Mouse (Mus musculus): ENCODE data around the gene C1qtnf7.

The C1qtnf7 gene

GRCm38 (mm10) chr5:43541492-43541891 is 26.2 kb downstream of the C1qtnf7 start:
- no peak for DNase-seq

- DNase-seq: no peak
Measured at GRCm38 (mm10) chr5:43542246-43542845, 27.0 kb downstream of the C1qtnf7 start.

- no peak for DNase-seq
Measured at GRCm38 (mm10) chr5:43549951-43550350, 34.6 kb downstream of the C1qtnf7 start.

GRCm38 (mm10) chr5:43550444-43550843 is 35.1 kb downstream of the C1qtnf7 start:
- DNase-seq: no peak

GRCm38 (mm10) chr5:43554871-43555270 is 39.5 kb downstream of the C1qtnf7 start:
- peak; percentile 42 for DNase-seq

DNA sequence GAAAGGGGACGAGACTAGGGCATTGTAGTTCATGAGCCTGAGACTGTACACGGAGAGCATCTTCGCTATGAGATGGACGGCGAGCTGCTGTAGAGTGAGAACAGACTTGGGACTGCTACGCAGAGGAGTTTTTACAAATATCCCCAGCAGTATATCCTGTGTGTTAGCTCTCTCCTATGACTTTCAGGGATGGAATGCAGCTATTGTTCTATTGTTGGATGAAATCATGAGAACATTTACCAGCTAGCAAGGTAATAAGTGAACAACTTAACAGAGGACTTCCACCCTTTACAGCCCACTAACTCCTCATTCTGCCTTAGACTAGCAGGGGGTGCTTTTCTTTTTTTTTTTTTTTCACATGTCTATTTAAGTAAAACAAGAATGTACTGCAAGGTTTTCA is 40.1 kb downstream of the C1qtnf7 start:
- no peak for DNase-seq

DNA sequence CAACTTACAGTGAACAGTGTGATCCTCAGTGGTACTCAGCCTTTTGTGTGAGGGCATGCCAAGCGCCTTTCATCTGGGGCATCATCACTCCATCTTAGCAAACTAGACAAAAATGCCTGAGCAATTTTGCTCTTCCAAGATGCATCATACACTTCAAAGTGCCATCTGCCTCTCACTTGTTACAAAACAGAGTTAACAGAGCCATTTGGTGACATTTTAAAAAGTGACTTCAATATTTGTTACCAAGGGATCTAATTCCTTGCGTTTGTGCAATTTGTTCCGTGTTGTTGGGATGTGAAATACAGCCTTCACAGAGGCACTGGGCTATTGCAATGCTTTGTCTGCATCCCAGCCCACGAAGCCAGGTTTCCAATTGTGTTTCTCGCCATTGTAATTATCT is 42.1 kb downstream of the C1qtnf7 start:
- no peak for DNase-seq

DNA sequence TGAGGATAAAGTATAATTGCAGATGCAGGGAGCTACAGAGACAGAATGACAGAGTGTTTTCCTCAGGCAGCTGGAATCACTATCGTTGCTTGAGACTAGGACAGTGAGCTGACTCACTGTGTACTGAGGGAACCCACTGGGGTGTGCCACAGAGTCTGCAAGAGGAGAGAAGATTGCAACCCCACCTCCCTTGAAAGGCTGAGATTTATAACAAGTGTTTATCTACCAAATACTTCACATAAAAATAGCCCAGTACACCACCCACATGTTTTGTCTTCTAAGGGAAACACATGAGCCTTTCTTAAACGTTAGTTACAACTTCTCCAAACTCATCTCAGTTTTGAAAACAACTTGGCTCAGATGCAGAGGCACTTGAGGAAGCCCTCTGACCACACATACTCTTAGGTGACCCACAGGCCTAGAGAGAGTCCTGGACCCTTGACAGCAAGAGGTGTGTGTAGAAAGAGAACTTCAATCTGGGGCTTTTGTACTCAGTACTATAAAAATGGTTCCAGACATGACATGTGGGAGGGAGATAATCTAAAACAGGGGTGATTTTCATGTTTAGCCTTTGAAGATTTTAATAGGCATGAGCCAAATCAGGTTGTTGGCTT is 46.4 kb downstream of the C1qtnf7 start:
- peak; percentile 21 for DNase-seq

- DNase-seq: no peak
Measured at GRCm38 (mm10) chr5:43569720-43570359, 54.5 kb downstream of the C1qtnf7 start.

- no peak for DNase-seq
Measured at GRCm38 (mm10) chr5:43582876-43583275, 67.5 kb downstream of the C1qtnf7 start.

DNA sequence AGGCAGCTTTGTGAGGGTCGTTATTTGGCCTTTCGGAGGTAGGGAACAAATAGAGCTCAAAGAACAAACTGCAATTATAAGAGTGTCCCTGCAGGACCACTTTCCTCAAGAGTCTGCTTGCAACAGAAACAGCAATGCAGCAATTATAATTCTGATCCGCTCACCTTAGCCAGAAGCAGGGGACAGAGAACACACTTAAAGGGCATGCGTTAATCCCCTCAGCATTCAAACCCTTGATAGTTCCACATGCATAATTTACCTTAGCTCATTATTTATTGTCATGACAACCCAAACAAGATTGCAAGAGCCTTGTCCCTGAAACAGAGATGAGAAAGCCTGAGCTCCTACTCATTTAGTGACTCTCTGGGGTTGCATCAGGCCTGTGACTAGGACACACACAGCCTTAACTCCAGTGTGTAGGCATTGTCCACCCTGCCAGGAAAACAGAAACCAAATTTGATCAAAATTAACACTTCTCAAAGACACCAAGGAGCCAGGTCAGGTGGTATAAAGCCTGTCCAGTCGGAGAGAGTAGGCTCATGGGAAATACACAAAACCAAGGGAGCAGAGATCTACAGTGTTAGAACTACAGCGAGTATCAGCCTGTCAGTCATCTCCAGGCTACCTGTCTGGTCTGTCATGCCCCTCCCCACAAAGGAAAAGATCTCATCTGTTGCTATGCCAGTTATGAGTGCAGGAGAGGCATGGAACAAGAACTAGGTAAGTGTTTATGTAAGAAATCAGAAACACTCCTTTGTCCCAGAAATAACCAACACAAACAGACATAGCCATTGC is 68.2 kb downstream of the C1qtnf7 start:
- DNase-seq: no peak

DNA sequence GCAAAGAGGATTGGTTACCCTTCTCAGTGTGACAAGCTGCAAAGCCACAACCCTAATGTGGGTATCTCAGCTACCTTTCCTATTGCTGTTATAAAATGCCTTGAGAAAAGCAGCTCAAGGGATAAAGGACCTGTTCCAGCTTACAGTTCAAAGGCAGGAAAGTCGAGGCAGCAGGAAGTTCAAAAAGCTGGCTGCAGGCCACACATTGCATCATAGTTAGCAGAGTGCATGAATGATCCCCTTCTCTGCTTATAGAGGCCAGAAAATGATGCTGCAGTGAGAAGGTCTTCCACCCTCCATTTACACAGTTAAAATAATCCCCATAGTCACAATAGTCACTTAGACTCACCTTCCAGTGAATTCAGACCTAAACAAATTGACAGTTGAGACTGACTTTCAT is 69.1 kb downstream of the C1qtnf7 start:
- DNase-seq: no peak

DNA sequence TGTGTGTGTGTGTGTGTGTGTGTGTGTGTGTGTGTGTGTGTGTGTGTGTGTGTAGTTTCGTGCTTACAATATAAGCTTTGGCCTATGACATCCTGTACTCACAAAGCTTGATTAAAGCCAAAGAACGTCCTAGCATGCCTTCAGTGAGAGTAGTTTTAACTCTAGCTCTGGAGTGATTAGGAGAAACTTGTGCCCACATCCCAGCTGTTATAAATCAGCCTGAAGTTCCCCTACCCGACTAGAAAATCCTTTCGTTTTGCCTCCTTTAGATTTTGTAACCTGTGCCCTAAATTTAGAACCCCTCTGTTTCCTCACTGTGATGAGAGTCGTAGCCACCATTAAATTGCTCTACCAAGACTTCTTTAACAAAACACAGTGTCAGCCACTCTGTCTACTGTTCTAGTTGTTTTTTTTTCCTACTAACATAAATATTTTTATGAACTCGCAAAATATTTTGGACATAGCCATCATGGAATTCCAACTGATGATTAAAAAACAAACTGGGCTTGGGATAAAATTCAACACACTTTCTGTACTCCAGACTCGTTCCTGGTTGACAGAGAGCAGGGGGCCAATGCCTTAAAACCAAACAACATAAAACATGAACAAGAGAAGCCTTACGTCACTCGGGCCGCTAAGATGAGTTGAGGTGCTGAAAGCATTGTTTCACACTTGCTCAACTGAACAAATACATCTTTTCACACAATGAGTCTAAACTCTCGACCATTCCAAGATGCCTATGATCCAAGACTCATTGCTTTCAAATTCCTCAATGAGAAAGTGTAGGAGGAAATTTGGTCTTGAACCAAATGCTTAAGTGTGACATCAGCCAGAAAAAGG is 70.3 kb downstream of the C1qtnf7 start:
- DNase-seq: no peak

GRCm38 (mm10) chr5:43588791-43589439 is 73.6 kb downstream of the C1qtnf7 start:
- DNase-seq: no peak

- DNase-seq: no peak
Measured at GRCm38 (mm10) chr5:43589440-43589830, 74.1 kb downstream of the C1qtnf7 start.

GRCm38 (mm10) chr5:43590311-43590731 is 75.0 kb downstream of the C1qtnf7 start:
- no peak for DNase-seq

DNA sequence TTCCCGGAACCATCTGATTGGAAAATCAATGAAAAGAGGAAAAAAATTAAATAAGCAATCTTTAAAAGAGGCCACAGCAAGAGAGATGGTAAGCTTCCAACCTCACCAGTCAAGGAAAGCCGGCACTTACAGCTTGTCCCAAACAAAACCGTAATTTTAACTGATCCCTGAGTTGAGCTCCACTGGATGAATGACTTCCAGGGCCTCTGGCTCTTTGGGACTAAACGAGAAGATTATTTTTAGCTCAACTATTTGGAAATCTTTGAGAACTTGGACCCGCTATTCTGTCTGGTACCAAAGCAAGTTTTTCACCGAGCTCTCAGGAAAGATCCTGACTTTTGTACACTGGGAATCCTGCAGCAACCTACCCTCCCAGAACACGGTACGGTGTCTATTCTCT is 86.3 kb downstream of the C1qtnf7 start:
- no peak for DNase-seq

DNA sequence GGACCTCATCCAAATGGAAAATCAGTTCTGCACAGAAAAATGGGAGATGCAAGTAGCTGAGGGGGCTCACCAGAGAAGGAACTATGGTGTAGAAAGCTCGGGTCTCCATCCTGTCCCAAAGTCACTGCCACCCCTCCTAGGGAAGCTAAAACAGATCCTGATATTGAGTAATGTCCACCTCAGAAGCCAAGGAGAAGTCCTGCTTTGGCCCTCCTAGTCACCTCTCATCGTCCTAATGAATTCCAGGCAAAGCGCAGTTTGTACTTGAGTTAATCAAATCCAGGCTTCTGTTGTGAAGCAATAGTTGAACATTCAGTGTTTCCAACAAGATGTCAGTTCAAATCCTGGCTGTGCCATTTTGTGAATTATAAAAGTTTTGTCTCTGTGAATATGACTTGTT is 87.2 kb downstream of the C1qtnf7 start:
- no peak for DNase-seq

GRCm38 (mm10) chr5:43603559-43603958 is 88.2 kb downstream of the C1qtnf7 start:
- DNase-seq: no peak

GRCm38 (mm10) chr5:43608073-43608472 is 92.7 kb downstream of the C1qtnf7 start:
- no peak for DNase-seq

DNA sequence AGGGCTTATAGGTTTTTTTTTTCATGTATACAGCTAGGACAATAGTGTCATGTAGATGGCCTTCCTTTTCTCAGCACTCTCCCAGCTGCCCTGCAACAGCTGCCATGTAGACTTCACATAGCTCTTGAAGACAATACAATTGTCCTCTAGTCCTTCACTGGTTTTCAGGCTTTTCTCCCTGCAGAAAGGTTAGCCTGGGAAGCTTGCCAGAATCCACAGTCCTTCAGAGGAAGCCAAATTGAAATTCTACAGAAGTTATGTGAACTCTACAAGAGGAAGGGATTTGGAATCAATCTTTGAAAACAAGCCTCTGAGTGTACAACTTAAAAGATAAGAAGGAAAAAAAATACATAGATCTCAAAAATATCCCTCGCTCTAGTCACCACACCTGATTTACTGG is 94.4 kb downstream of the C1qtnf7 start:
- DNase-seq: no peak
